Mouse (Mus musculus) limb, embryonic 10.5 days (tissue): ENCODE results near the gene Phtf1. TPM values are rescaled to one million over a fixed set of nuclear protein-coding genes. Genes with fewer than 3 reads are reported as not detected.

Experiments
- DNase-seq: peaks from one replicate; pipeline ENCODE4 v3.0.0-alpha.2; 2017; ENCODE audit warnings: low spot score
- H3K27ac ChIP-seq: fragments of 300-500 bp; sonication (generic); 2 replicates; pipeline ENCODE4 v1.5.1; 2016; ENCODE audit warnings: mild to moderate bottlenecking
- H3K27me3 ChIP-seq: fragments of 300-500 bp; sonication (generic); 2 replicates; pipeline ENCODE4 v1.6.1; 2016; ENCODE audit warnings: low read depth, mild to moderate bottlenecking; ENCODE audit not compliant: poor library complexity, severe bottlenecking
- H3K36me3 ChIP-seq: fragments of 300-500 bp; sonication (generic); 2 replicates; pipeline ENCODE4 v1.6.1; 2016; ENCODE audit warnings: mild to moderate bottlenecking, moderate library complexity
- H3K4me1 ChIP-seq: fragments of 300-500 bp; sonication (generic); 2 replicates; pipeline ENCODE4 v1.6.1; 2016
- H3K4me3 ChIP-seq: fragments of 300-500 bp; sonication (generic); 2 replicates; pipeline ENCODE4 v1.5.1; 2016; ENCODE audit warnings: mild to moderate bottlenecking, moderate library complexity
- H3K9me3 ChIP-seq: fragments of 300-500 bp; sonication (generic); replicated peaks from 2 replicates; pipeline ENCODE4 v1.6.1; 2016; ENCODE audit warnings: mild to moderate bottlenecking
- WGBS: fragments of 180-500 bp; shearing (Covaris S2); methylation state at CpG from one replicate; pipeline ENCODE4 v1.1.7; 2016; 5-methylcytosine and 5-hydroxymethylcytosine counted together
- polyA plus RNA-seq: library from polyadenylated mRNA; unstranded; fragments of >200 nt; fragmentation: Nextera tagmentation; extraction: Ambion mirVana; gene quantifications from 2 replicates; pipeline ENCODE4 v1.2.1, GENCODE M21; 2016

The Phtf1 gene
- 28.7 and 33.3 TPM in 2 replicates for polyA plus RNA-seq

GRCm38 (mm10) chr3:103967861-103968691, at the start of gene Phtf1:
TSS of gene Phtf1 (plus strand) at chr3:103968110.
- H3K36me3 ChIP-seq, result peaks cover 48% of the 10 kb centered on the region
- peak; percentile 91 for DNase-seq
- H3K27me3 ChIP-seq, result no peaks in the 10 kb centered on the region
- H3K4me3 ChIP-seq, result peak within 1 kb of the TSS; percentile 88
- peaks cover 19% of the 10 kb centered on the region for H3K4me1 ChIP-seq
- under 1% methylated on average over 70 of the region's 70 CpGs for WGBS
- no peaks in the 10 kb centered on the region for H3K9me3 ChIP-seq
- H3K27ac ChIP-seq, result peak within 1 kb of the TSS; percentile 96

GRCm38 (mm10) chr3:103920094-103920493, 47.8 kb upstream of the Phtf1 start:
- Histone ChIP-seq H3K27ac (no peak overlapping the region), H3K36me3 (peaks cover 10% of the 10 kb centered on the region), H3K9me3 (no peaks in the 10 kb centered on the region), H3K27me3 (no peaks in the 10 kb centered on the region), H3K4me1 (peaks cover 16% of the 10 kb centered on the region), H3K4me3 (no peak overlapping the region)
- 85% methylated on average over 1 of the region's 1 CpGs for WGBS
- DNase-seq, result no peak

DNA sequence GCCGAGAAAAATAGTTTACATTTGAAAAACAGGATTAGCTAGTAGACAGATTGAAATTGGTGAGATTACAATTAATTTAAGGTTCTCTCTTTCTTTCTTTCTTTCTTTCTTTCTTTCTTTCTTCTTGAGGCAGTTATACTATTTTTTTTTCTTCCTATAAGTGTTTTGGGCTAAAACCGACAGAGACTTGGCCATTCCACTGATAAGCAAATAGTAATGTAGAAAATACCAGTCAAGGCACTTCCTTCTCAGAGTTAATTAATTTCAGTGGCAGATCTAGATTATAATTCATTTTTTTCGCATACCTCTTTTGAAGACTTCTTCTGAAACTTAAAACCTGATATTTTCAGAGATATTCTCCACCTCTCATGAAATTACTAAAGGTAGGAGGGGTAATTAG, 42.6 kb upstream of the Phtf1 start:
- H3K4me1 ChIP-seq, result no peaks in the 10 kb centered on the region
- no peak overlapping the region for H3K4me3 ChIP-seq
- WGBS, result 85% methylated on average over 3 of the region's 3 CpGs
- H3K36me3 ChIP-seq, result peaks cover 24% of the 10 kb centered on the region
- H3K9me3 ChIP-seq, result no peaks in the 10 kb centered on the region
- H3K27ac ChIP-seq, result no peak overlapping the region
- H3K27me3 ChIP-seq, result no peaks in the 10 kb centered on the region
- no peak for DNase-seq

GRCm38 (mm10) chr3:103927511-103927910, 40.4 kb upstream of the Phtf1 start:
- WGBS, result 86% methylated on average over 6 of the region's 6 CpGs
- Histone ChIP-seq H3K4me3 (no peak overlapping the region), H3K9me3 (no peaks in the 10 kb centered on the region), H3K27ac (no peak overlapping the region), H3K27me3 (no peaks in the 10 kb centered on the region), H3K36me3 (peaks cover 39% of the 10 kb centered on the region), H3K4me1 (no peaks in the 10 kb centered on the region)
- DNase-seq, result no peak

- no peaks in the 10 kb centered on the region for H3K4me1 ChIP-seq
- no peak overlapping the region for H3K27ac ChIP-seq
- no peak overlapping the region for H3K4me3 ChIP-seq
- peaks cover 10% of the 10 kb centered on the region; the same call in 1 of the 2 replicates for H3K36me3 ChIP-seq
- no peaks in the 10 kb centered on the region for H3K9me3 ChIP-seq
- H3K27me3 ChIP-seq, result no peaks in the 10 kb centered on the region
- 90% methylated on average over 1 of the region's 1 CpGs for WGBS
- DNase-seq, result no peak
Observed at GRCm38 (mm10) chr3:103944794-103945562, 22.9 kb upstream of the Phtf1 start.

GRCm38 (mm10) chr3:103948666-103949065, 19.2 kb upstream of the Phtf1 start:
- no peak overlapping the region for H3K4me3 ChIP-seq
- no peak for DNase-seq
- H3K4me1 ChIP-seq, result no peaks in the 10 kb centered on the region
- no peaks in the 10 kb centered on the region for H3K27me3 ChIP-seq
- H3K27ac ChIP-seq, result no peak overlapping the region
- WGBS, result 92% methylated on average over 7 of the region's 7 CpGs
- H3K36me3 ChIP-seq, result peaks cover 10% of the 10 kb centered on the region
- H3K9me3 ChIP-seq, result no peaks in the 10 kb centered on the region

GRCm38 (mm10) chr3:103960622-103961021, 7.3 kb upstream of the Phtf1 start:
- Histone ChIP-seq H3K27me3 (no peaks in the 10 kb centered on the region), H3K27ac (no peak overlapping the region), H3K36me3 (peaks cover 76% of the 10 kb centered on the region), H3K9me3 (no peaks in the 10 kb centered on the region), H3K4me1 (no peaks in the 10 kb centered on the region), H3K4me3 (no peak overlapping the region)
- no peak for DNase-seq
- 93% methylated on average over 3 of the region's 3 CpGs for WGBS

DNA sequence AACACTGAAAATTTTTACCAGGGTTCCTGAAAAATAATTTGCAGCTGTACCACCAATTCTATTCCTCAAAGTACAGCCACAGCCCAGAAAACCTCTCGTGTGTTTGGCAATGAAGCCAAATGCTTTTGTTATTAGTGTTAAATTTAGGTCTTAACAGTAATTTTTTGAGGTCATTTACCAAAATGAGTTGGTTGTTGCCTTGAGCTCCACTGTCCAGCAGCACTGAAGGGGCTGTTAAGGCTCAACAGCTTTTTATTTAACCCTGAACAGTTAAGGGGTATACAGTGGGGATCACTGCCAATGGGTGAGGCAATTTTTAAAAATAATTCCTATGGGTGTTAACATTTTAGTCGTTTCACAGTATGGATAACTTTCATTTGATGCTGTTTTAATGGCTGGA, 679 bp upstream of the Phtf1 start:
- WGBS, result 30% methylated on average over 2 of the region's 2 CpGs
- Histone ChIP-seq H3K4me3 (peak overlapping the region; percentile 88), H3K36me3 (peaks cover 51% of the 10 kb centered on the region), H3K4me1 (peaks cover 19% of the 10 kb centered on the region), H3K27me3 (no peaks in the 10 kb centered on the region), H3K27ac (peak overlapping the region; percentile 96), H3K9me3 (no peaks in the 10 kb centered on the region)
- no peak for DNase-seq

DNA sequence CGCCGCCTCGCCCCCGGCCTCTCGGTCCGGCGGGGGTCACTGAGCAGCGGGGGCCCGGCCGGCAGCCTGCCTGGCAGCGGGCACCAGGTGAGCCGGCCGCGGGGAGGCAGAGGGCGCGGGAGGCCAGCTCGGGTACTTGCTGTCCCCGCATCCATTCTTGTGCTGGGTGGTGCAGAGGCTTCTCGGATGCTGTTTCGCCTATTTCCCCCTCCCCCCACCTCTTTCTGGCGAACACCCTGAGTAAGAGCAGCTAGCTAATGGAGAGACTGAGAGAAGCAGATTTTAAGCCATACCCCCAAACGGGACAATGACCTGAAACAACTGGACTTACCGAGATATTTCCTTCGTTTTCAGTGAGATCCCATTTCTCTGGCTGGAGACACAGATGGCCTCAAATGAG, 791 bp downstream of the Phtf1 start:
- peaks cover 47% of the 10 kb centered on the region for H3K36me3 ChIP-seq
- H3K27ac ChIP-seq, result peak overlapping the region; percentile 96
- H3K4me1 ChIP-seq, result peaks cover 19% of the 10 kb centered on the region
- H3K27me3 ChIP-seq, result no peaks in the 10 kb centered on the region
- WGBS, result under 1% methylated on average over 24 of the region's 24 CpGs
- DNase-seq, result no peak
- H3K4me3 ChIP-seq, result peak overlapping the region; percentile 88
- H3K9me3 ChIP-seq, result no peaks in the 10 kb centered on the region

DNA sequence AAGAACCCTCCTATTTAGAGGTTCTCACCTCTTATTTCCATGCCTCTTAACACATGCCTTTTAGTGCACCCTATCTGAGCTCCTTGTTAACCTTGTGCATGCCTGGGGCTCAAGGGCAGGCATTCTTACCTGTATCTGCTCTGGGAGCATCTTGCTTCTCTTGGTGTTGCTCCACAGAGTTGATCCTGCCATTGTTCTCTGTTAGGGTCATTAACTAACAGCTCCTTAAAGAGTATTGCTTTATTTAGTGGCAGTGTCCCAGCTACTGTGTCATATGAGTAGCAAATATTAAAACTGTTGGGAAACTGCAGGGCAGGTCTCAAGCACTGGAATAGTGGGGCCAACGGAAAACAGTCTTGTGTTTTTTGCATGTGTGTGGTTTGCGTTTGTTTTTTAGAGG, 3.2 kb downstream of the Phtf1 start:
- H3K27me3 ChIP-seq, result no peaks in the 10 kb centered on the region
- H3K4me1 ChIP-seq, result peaks cover 19% of the 10 kb centered on the region
- H3K36me3 ChIP-seq, result peaks cover 40% of the 10 kb centered on the region
- no peak overlapping the region for H3K27ac ChIP-seq
- no peak overlapping the region for H3K4me3 ChIP-seq
- no peaks in the 10 kb centered on the region for H3K9me3 ChIP-seq
- DNase-seq, result no peak
- 94% methylated on average over 2 of the region's 2 CpGs for WGBS

- no peak for DNase-seq
- WGBS, result 95% methylated on average over 4 of the region's 4 CpGs
- no peaks in the 10 kb centered on the region for H3K27me3 ChIP-seq
- H3K27ac ChIP-seq, result no peak overlapping the region
- no peaks in the 10 kb centered on the region for H3K4me1 ChIP-seq
- no peak overlapping the region for H3K4me3 ChIP-seq
- H3K36me3 ChIP-seq, result peaks cover 71% of the 10 kb centered on the region
- no peaks in the 10 kb centered on the region for H3K9me3 ChIP-seq
Observed at GRCm38 (mm10) chr3:103984556-103984955, 16.6 kb downstream of the Phtf1 start.

DNA sequence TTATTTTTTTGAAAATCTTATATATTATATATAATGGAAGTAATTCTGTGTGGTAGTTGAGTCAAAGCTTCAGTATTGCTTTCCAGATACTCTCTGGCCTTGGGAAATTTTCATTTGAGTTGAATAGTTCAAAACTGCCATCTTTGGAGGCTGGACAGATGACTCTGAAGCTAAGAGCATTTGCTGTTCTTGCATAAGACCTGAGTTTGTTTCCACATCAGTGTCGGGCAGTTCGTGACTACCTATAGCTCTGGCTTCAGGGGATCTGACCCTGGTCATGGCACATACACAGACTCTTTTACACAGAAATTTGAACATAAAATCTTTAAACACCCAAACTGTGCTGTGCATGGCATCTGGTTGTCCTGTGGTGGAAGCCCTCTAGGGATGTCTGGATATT, 17.3 kb downstream of the Phtf1 start:
- 91% methylated on average over 2 of the region's 2 CpGs for WGBS

DNA sequence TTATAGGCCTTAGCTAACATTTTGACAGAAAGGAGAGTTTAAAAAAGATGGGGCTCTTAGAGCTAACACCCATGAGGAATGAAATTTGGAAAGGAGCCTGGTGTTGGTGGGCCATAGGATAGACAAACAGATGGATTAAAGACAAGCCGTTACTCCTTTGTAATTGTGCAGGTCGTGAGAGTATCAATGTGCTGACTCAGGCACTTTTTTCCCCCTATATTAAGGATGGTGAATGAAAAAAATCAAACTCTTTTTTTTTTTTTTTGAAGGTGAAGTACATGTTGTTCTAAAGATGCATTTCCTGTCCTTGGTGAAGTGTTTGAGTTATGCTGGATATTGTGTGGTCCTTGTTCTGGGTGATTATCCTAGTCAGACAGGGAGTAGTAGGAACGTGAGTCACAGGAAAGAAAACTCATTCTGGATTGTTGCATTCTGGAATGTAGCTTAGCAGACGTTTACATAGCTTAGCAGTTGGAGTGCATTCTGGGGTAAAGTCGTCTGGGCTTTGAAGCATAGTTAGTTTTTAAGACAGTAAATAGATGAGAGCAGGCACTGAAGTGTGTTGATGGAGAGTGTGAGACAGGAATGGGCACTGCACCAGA, 20.0 kb downstream of the Phtf1 start:
- DNase-seq, result no peak
- no peak overlapping the region for H3K4me3 ChIP-seq
- H3K27me3 ChIP-seq, result no peaks in the 10 kb centered on the region
- WGBS, result 77% methylated on average over 5 of the region's 5 CpGs
- H3K9me3 ChIP-seq, result no peaks in the 10 kb centered on the region
- no peaks in the 10 kb centered on the region for H3K4me1 ChIP-seq
- no peak overlapping the region for H3K27ac ChIP-seq
- peaks cover 87% of the 10 kb centered on the region for H3K36me3 ChIP-seq

More for the DNA sequence above, 17.3 kb downstream of the Phtf1 start:
- no peak for DNase-seq
- Histone ChIP-seq H3K9me3 (no peaks in the 10 kb centered on the region), H3K4me3 (no peak overlapping the region), H3K36me3 (peaks cover 74% of the 10 kb centered on the region), H3K27ac (no peak overlapping the region), H3K27me3 (no peaks in the 10 kb centered on the region), H3K4me1 (no peaks in the 10 kb centered on the region)
